Mouse (Mus musculus) kidney, postnatal 10 days (tissue): ENCODE data around the gene Emc1.

Source experiments
- DNase-seq: peaks from one replicate; pipeline ENCODE4 v3.0.0; 2021; ENCODE audit warnings: mixed read lengths

The Emc1 gene

DNA sequence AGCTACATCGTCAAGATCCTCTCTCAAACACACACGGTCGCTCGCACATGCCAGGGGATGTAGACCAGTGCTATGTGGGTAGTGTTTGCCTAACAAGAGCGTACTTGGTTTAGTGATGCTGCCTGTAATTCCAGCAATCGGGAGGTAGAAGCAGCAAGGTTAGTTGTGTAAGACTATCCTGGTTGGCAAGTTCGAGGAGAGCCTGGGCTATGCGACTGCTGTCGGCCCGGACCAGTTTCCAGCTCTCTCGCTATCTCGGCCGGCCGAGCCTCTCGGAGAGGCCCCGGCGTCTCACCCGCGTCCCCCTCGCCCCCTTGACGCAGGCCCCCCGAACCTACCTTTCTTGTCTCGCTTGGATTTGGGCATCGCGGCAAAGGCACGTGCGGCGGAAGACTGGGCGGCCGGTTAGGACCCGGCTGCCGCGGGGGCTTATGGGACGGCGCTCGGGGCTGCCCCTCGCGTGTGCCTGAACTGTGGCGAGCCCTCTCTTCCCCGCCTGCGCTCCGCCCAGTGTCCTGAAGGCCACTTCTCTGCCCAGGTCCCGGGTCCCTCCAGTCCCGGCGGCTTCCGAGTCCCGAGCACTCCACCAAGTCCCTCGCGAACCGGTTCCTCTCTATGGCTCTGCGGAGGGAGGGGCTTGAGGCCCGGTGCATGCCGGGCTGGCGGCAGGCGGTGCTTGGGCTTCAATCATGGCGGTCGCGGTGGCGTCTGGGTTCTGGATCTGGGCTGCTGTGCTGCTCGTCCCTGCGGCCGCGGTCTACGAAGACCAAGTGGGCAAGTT lies at the start of gene Emc1, which contains the start of the genes Mrto4 and Ubr4:
Gene Emc1 (plus strand): TSS at position 657 of the 781 bp plus-strand sequence.
Gene Mrto4 (minus strand): TSS at position 646 of the 781 bp plus-strand sequence.
Gene Ubr4 (plus strand): TSS at position 679 of the 781 bp plus-strand sequence.
- peak; percentile 90 for DNase-seq

DNA sequence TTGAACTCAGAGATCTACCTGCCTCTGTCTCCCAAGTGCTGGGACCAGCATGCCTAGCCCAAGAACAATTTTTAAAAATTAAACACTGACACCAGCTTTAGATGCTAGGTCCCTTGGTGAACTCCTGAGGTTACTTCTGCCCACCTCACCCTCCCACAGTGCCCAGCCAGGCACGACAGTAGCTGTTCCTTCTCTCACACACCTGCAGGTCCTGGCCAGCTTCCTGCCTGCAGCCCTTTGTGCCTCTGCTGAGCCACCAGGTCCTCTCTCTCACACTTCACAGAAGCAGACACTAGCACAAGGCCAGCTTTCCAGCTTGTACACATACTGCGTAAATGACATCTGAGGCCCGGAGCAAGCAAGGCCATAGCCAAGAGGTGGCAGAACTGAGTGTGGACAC lies 46.9 kb upstream of the Emc1 start:
- no peak for DNase-seq

DNA sequence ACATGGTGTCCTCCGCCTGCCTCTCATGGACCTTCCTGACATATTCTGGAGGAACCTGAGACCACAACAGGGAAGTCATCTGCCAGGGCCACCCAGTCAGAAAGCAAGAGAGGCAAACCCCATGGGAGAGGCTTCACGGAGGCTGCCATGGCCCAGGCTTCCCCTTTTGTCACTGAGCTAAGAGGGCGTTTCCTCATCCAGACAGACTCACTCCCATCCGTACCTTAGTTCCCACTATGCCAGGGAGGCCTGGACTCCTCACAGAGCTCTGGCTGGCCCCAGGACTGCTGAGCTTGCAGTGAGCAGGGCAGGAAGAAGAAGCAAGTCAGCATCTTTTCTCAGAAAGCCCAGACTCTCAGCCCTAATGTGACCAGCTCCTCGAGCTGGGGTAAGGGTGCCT lies 44.5 kb upstream of the Emc1 start:
- peak; percentile 55 for DNase-seq

DNA sequence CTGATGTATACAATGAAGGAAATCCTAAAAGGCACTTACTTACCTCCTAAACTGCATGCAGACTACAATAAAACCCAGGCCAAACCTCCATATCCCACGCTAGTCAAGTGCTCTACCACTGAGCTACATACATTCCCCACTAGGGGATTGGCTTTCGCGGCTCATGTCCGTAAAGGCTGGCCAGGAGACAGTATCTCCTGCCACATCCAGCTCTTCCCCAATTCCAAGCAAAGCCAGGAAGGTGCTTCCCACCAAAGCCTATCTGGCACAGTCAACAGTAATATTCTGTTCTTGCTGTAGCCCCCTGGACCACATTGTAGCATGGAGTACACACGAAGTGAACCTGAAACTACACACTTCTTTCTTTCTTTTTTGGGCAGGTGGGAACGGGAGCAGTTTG lies 42.7 kb upstream of the Emc1 start:
- DNase-seq, result no peak

DNA sequence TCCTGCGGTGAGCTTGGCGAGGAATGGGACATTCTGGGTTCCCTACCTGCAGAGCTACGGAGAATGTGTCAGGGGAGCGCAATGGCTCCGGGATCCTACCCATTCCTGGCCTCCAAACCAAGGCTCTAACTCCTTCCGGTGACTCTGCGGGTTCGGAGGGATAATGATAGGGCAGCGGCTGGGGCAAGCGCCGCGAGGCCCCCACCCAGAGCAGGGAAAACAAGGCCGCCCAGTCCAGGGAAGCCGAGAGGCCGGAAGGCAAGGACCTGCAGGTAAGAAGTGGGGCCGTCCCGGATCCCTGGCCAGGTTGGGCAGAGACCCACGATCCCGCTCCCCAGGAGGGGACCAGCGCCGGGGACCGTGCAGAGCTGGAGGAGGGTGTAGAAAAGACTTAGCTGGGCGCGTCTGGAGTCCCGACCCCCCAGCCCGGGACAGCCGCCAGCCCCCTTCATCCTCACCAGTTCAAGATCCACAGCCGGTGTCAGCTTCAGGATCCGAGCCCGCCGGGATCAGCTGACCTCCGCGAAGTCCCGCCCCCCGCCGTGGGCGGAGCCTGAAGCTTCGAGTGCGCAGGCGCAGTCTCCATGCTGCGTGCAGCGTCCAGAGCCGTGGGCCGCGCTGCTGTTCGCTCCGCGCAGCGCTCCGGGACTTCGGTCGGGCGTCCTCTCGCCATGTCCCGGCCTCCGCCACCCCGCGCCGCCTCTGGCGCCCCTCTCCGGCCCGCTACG lies 42.1 kb upstream of the Emc1 start, which contains the start of the genes Pqlc2 and Akr7a5:
Gene Pqlc2 (minus strand): TSS at position 538 of the 728 bp plus-strand sequence.
Gene Akr7a5 (plus strand): TSS at position 574 of the 728 bp plus-strand sequence.
- peak; percentile 99 for DNase-seq

DNA sequence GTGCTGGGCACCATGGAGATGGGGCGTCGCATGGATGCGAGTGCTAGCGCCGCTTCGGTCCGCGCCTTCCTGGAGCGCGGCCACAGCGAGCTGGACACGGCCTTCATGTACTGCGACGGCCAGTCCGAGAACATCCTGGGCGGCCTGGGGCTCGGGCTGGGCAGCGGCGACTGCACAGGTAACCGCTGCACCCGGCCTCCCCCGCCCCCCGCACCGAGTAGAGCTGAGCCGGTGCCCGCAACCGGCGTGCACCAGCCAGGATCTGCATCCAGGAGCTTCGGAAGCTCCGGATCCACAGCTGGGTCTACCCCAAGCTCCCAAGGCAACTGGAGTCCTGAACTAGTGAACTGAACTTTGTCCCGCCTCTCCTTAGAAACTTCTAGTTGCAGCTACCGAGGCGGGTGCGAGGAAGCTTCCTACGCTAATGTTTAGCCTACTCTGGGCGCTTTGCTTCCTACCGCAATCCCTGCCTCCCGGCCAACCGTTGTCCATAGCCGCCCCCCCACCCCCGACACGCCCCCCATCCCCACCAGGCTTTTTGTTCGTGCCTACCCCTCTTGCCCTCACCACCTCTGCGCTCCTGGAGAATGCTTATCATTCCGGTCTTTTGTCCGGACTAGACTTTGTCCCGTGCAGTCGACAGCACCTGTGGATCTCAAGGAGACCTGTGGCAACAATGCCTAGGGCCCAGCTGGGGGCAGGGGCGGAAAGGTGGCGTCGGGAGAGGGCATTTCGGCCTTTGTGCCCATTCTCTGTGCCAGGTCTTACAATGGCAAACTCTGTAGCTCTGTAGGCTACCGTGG lies 41.3 kb upstream of the Emc1 start:
- no peak for DNase-seq

DNA sequence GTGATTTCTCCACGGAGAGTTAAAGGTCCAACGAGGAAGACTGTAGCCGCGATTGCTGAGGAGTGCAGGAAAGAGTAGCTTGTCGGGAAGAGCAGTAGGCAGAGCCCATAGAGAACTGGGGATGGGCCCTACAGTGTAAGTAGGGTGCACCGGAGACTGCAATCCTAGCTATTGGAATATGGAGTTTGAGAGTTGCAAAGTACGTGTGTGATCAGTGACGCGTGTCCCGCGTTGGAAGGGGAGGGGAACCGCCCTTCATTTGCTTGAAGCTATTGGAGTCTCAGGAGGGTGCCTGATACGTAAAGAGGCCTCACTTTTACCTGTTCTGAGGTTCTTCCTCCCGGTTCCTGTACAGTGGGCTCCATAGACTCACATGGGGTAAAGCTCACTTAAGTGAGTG lies 40.7 kb upstream of the Emc1 start:
- DNase-seq, result no peak

DNA sequence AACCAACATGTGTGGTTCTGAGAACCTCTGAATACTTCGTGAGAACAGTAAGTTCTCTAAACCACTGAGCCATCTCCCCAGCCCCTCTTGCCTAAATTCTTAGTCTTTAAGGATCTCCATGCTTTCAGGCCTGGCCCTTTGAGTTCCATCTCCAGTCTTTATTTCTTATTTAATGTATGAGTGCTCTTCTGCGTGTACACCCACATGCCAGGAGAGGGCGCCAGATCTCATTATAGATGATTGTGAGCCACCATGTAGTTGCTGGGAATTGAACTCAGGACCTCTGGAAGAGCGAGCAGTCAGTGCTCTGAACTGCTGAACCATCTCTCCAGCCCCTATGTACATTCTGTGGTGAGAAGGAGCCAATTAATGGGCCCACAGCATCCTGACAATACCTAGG lies 39.8 kb upstream of the Emc1 start:
- DNase-seq, result peak; percentile 61

DNA sequence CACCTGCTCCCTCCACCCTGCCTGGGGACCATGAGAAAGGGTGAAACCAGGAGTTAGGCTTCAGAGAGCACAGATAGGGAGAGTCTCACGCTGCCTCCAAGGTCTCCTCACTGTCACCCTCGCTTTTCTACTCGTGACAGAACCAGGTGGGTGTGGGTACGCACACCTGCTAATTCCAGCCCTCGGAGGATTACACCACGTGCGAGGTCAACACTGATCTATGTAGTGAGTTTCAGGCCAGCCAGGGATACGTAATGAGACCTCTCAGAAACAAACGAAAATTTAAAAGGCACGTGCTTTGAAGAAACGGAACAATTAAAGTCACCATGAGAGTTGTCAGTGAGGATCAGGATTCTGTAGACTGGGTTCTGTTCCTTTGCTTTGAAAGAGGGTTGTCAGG lies 33.9 kb upstream of the Emc1 start:
- DNase-seq, result no peak

DNA sequence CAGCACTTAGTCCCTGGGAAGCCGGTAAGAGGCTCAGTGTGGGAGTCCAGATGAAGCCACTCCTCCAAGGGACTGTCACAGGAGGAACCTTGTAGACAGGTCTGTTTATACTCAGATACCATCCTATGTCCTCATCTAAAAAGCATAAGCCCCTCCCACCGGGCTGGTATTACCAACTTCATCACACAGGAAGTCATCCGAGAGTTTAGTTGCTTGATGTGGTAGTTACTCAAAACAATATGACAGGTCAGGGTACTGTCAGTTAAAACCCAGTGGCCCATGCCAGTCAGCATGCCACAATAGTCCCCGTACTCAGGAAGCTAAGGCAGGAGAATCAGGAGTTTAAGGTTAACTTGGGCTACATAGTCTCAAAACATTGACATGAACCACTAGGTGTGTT lies 32.6 kb upstream of the Emc1 start:
- DNase-seq, result no peak

DNA sequence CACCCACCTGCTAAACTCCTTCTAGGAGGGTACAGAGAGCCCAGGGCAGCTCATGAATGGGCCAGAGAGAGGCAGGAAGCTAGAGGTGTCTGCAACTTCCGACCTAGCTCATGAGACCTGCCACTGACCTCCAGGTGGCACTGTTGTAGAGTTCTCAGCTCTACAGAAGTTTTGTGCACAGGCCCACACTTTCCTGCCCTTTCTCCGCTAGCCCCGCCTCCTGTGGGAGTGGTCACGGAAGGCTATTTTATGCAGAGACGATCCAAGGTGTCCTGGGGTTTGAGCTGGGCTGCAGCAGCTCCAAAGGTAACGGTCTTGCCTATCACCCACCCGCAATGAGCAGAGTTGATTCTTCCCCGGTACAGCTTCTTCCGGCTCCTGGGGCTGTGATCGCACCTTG lies 21.8 kb upstream of the Emc1 start:
- peak; percentile 88 for DNase-seq

DNA sequence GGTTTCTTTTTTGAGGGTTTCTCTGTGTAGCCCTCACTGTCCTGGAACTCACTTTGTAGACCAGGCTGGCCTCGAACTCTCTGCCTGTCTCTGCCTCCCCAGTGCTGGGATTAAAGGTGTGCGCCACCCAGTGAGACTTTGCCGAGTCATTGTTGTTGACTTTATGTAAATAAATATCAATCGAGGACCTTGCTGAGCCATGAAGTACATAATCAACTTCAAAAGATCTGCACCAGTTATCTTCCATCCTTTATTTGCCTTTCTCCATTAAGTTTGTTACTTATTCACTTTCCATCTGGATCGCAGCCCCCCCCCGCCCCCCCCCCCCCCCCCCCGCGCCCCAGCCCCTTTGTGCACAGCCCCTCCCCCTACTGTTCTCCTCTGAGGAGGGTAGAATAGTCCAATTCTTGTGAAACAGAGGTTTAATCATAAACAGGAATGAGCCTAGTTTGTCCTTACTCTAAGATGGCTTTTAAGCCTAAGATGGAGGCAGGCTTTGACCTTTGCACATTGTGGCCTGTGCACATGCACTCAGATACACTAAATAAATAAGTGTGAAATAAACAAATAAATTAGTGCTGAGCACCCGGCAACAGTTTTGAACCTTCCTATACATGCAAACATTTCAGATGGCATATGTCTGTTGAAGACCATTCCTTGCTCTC lies 17.6 kb upstream of the Emc1 start:
- DNase-seq, result no peak

DNA sequence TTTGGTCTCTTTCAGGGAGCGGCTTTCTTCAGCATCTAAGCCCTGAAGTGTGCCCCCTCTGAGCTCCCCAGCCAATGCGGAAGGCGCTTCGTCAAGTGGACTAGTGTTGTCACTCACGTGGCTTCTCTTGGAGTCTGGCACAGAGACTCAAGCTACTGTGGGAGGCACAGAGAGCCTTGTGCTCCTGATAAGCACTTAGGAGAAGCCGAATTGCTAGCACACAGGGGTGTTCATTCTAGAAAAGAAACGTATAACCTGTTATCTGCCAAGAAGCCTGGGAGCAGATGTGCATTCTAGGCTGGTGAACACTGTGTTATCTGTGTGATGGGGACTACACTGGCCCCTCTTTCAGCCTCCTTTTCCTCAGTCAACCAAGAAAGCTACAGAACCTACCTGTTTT lies 16.9 kb upstream of the Emc1 start:
- DNase-seq, result no peak

DNA sequence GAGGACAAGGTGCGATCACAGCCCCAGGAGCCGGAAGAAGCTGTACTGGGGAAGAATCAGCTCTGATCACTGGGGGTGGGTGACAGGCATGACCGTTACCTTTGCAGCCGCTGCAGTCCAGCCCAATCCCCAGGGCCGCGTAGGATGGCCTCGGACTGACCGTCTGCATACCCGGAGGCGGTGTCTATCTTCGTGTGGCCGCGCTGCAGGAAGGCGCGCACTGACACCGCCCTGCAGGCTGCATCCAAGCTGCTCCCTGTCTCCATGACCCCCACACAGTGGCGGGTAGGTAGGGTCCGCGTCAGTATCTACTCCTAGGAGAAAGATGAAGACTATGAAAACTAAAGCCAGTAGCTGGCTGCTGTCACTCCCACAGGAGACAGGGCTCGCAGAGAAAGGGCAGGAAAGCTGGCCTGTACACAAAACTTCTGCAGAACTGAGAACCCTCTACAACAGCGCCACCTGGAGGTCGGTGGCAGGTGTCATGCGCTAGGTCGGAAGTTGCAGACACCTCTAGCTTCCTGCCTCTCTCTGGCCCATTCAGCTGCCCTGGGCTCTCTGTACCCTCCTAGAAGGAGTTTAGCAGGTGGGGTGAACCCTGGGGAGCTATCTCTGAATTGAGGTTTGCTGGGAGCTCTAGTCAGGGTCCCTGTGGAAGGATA lies 15.4 kb upstream of the Emc1 start:
- peak; percentile 91 for DNase-seq

DNA sequence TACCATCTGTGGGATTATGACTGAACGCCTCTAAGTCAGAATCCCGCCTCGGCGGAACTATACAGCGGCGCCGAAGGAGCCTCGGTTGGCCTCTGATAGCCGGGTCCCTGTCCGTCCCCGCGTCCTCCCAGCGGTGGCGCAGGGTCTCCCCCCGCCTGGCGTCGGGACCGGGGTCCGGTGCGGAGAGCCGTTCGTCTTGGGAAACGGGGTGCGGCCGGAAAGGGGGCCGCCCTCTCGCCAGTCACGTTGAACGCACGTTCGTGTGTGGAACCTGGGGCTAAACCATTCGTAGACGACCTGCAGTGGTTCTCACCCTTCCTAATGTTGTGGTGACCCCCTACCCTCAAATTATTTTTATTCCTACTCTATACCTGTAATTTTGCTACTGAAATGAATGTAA lies 14.2 kb upstream of the Emc1 start:
- DNase-seq, result no peak

DNA sequence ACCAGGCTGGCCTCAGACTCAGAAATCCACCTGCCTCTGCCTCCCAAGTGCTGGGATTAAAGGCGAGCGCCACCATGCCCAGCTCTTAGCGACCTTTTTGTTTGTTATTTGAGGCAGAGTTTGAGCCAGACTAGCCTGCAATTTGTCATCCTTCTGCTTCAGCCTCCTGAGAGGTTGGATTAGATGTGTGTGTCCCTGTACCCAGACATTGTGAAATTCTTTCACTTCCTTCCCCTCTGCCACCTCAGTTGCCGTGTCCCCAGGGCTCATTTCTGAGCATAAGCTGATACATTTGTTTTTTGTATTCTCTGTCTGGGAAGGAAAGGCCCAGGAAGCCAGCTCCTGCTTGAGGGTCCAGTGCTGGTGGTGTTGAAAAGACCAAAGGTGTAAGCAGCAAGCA lies 11.6 kb upstream of the Emc1 start:
- DNase-seq, result no peak

DNA sequence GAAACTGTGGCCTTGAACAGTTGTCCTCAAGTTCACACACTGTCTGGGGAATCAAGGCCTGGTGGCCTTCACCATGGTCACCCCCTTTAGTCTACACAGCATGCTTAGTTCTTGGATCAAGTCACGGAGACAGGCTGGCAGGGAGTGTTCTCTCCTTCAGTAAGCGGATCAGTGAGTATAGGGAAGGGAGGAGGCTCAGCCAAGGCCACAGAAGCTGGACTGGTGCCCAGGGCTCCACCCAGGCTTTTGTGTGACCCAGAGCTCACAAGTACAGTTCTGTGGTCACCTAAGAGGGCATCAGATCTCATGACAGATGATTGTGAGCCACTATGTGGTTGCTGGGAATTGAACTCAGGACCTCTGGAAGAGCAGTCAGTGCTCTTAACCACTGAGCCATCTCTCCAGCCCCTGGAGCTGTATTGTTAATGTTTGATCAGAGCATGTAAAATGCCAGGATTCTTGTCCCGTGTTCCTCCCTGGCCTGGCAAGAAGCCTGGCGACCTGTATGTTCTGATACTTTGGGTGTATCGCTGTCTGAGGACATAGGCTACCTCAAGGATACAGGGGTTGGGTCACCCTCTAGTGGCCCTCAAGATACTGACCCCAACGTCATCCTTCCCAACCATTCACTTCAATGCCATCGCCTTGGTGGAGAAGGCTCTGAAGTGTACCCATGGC lies 10.7 kb upstream of the Emc1 start:
- no peak for DNase-seq

DNA sequence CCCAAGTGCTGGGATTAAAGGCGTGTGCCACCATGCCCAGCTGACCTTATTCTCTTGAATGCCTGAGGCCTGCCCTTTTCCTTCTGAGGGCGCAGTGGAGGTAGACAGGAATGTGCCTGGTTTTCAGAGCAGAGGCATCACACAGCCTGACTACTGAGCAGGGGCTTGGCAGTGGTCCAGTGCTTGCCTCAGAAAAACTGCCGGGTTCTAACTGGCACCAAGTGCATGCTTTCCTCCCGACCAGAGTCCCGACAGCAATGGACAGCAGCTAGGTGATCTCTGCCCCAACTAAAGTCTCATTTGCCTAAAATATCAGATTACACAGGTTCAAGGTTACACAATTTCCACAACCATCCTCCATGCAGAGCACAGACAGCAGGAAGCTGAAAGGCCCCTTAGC lies 8.7 kb upstream of the Emc1 start:
- peak; percentile 79 for DNase-seq

DNA sequence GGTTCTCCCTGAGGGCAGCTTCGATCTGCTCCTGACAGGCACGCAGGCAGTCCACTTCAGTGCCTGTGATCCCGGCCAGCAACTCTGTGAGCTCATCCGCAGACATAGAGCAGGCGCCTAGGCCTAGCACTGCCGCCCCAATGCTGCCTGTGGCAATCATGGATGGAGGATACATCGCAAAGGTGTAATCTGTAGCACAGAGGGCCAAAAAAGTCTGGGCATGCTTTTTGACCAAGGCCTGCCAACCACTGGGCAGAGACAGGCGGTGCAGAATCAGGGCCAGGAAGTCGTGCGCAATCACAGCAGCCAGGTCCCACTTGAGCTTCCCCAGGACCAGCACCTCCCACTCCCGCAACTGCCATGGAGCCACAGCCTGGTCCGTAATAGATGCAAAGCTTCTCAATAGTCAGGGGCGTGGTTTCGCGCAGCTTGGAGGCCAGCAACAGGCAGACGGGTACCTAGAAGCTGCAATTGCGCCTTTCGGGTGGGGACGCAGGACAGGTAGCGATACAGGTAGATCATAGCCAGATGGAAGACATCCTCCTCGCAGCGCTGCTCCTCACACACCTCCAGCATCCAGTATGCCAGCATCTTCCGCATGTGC lies 6.9 kb upstream of the Emc1 start:
- DNase-seq, result no peak

DNA sequence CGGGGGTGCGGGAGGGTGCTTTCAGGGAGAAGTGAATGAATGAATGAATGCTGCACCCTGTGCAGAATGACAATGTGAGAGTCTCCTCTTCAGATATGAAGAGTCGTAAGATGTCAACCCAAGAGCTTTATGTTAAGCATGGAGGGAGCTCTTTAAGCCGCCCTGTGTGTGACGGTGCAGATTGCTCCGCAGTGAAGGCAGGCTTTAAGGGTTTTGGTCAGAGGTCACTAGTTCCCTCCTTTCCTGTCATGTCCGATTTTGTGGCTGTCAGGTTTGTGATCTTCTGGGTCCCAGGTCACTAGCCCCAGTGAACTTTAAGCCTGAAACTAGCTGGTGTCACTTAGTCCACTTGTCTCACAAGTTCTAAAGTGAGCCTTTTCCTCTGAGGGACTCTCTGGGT lies 445 bp downstream of the Emc1 start:
- no peak for DNase-seq

DNA sequence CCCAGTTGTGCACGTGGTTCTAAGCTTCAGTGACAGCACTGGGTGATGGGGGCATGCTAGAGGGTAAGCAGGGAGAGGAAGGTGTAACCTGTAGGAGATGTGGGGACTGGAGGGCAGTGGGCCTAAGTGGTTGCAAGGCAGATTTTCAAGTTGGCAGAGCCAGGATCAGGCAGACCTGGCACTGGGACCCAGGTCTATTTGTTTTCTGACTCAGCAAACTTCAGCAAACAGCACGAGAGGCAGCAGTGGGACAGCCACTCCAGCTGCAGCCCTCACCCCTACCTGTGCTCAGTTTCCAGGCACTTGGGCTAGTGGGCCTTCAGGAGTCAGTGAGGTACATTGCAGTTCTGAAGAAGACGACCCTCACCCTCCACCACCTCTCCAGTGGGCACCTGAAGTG lies 4.8 kb downstream of the Emc1 start:
- no peak for DNase-seq
